8 mouse cellular contexts compared by ENCODE assay signal in genomic region chr16:31546062-31546827, GRCm38 (mm10).
A peak's percentile ranks its signal among the peaks of the same experiment; 100 is the strongest.
DNase-seq lines count a peak whose midpoint lies in the region; ATAC-seq lines count a peak whose summit lies in the region.

No protein-coding gene starts in this region.

- H3K9me3 ChIP-seq in heart, embryonic 15.5 days (replicated peaks), result no peaks in the 10 kb centered on the region
- H3K9me3 ChIP-seq in hindbrain, embryonic 15.5 days, result no peaks in the 10 kb centered on the region
- H3K9me3 ChIP-seq in neural tube, embryonic 13.5 days, result no peaks in the 10 kb centered on the region

- H3K4me3 ChIP-seq in heart, embryonic 15.5 days, result peak overlapping the region; percentile 37
- H3K4me3 ChIP-seq in hindbrain, embryonic 15.5 days, result peak overlapping the region; percentile 14
- peak overlapping the region; percentile 24 for H3K4me3 ChIP-seq in neural tube, embryonic 13.5 days

- H3K27ac ChIP-seq in heart, embryonic 15.5 days, result no peak overlapping the region
- peak overlapping the region; percentile 76 for H3K27ac ChIP-seq in hindbrain, embryonic 15.5 days (replicated peaks)
- H3K27ac ChIP-seq in neural tube, embryonic 13.5 days (replicated peaks), result peak overlapping the region; percentile 91

- H3K9ac ChIP-seq in heart, embryonic 15.5 days, result no peak overlapping the region; the same call in 1 of the 2 replicates
- H3K9ac ChIP-seq in hindbrain, embryonic 15.5 days, result peak overlapping the region; percentile 38; the same call in 1 of the 2 replicates
- H3K9ac ChIP-seq in neural tube, embryonic 13.5 days, result peak overlapping the region; percentile 59

- ATAC-seq in heart, embryonic 15.5 days (replicated peaks; ENCODE audit: insufficient number of reproducible peaks, insufficient read depth, low FRiP score, low read depth), result no peak
- peak; percentile 29; the same call in 1 of the 2 replicates for ATAC-seq in common myeloid progenitor, adult 5-6 weeks (replicated peaks; ENCODE audit: low read depth, poor library complexity, severe bottlenecking)
- ATAC-seq in hindbrain, embryonic 15.5 days (ENCODE audit: low FRiP score, low read depth), result no peak
- ATAC-seq in neural tube, embryonic 13.5 days (ENCODE audit: low read depth), result peak; percentile 65
- no peak for ATAC-seq in CD4-positive, CD25-positive, alpha-beta regulatory T cell, adult 4 months

- 3% methylated on average over 18 of the region's 18 CpGs for WGBS in heart, embryonic 15.5 days
- WGBS in hindbrain, embryonic 15.5 days, result under 1% methylated on average over 18 of the region's 18 CpGs
- whole genome bisulfite sequencing in neural tube, embryonic 13.5 days, result 2% methylated on average over 18 of the region's 18 CpGs

- no peaks in the 10 kb centered on the region for H3K36me3 ChIP-seq in heart, embryonic 15.5 days
- no peaks in the 10 kb centered on the region for H3K36me3 ChIP-seq in hindbrain, embryonic 15.5 days
- H3K36me3 ChIP-seq in neural tube, embryonic 13.5 days, result no peaks in the 10 kb centered on the region

- intact Hi-C loops in heart, postnatal 36 days (cut with DNase I), result no loop called here
- intact Hi-C loops in left cerebral cortex, postnatal 25 days (cut with DNase I), result no loop called here

- H3K27me3 ChIP-seq in heart, embryonic 15.5 days, result peaks cover 31% of the 10 kb centered on the region
- H3K27me3 ChIP-seq in hindbrain, embryonic 15.5 days, result 0 out of 2 replicates have a peak, but pooled peaks cover 2% of the 10 kb centered on the region
- H3K27me3 ChIP-seq in neural tube, embryonic 13.5 days, result peaks cover 12% of the 10 kb centered on the region; the same call in 1 of the 2 replicates

- H3K4me2 ChIP-seq in heart, embryonic 15.5 days, result peak overlapping the region; percentile 67
- H3K4me2 ChIP-seq in hindbrain, embryonic 15.5 days, result peak overlapping the region; percentile 55
- H3K4me2 ChIP-seq in neural tube, embryonic 13.5 days, result peak overlapping the region; percentile 55

- H3K4me1 ChIP-seq in heart, embryonic 15.5 days (replicated peaks), result peaks cover 10% of the 10 kb centered on the region
- peaks cover 22% of the 10 kb centered on the region for H3K4me1 ChIP-seq in hindbrain, embryonic 15.5 days (replicated peaks)
- peaks cover 34% of the 10 kb centered on the region for H3K4me1 ChIP-seq in neural tube, embryonic 13.5 days (replicated peaks)

- DNase-seq in heart, postnatal 36 days, result no peak
- DNase-seq in kidney, postnatal 36 days, result no peak
- no peak for DNase-seq in left cerebral cortex, postnatal 25 days (ENCODE audit: low spot score in 2 of 2)

Comparison
In these comparisons a context has a peak if more than half of its experiments do, and no peak if none do; other contexts are left out.
1. ATAC-seq: peak in common myeloid progenitor, adult 5-6 weeks (single experiment) and neural tube, embryonic 13.5 days (single experiment); none in heart, embryonic 15.5 days (single experiment), hindbrain, embryonic 15.5 days (single experiment) and CD4-positive, CD25-positive, alpha-beta regulatory T cell, adult 4 months (single experiment).
2. Peak in every context shown above with its lines, with median percentiles within 50 percentile points of each other: H3K4me2 ChIP-seq and H3K4me3 ChIP-seq.